Mouse (Mus musculus): ENCODE measurements at regions not wholly inside any gene's neighbourhood (a gene's known extent, or its start where the extent isn't known, plus 50 kb on each side); places are given as distances from the start of the nearest gene placed in this dataset.
"Not testable (repeated sequence)": the region's sequence is repeated elsewhere in the genome, so short reads cannot be mapped to it uniquely, and the experiment has no call there.

GRCm38 (mm10) chr5:76081379-76081778, 58.7 kb upstream of the Srd5a3 start:
- not testable (repeated sequence) for DNase-seq (ENCODE audit: low read depth, low spot score)

GRCm38 (mm10) chr5:76080429-76080828, 59.6 kb upstream of the Srd5a3 start:
- DNase-seq (ENCODE audit: low read depth, low spot score): no peak

- no peak for DNase-seq (ENCODE audit: low read depth, low spot score)
Observed at GRCm38 (mm10) chr5:76079204-76080025, 60.7 kb upstream of the Srd5a3 start.

- DNase-seq (ENCODE audit: low read depth, low spot score): no peak
Observed at GRCm38 (mm10) chr5:76078485-76078884, 61.6 kb upstream of the Srd5a3 start.

- DNase-seq (ENCODE audit: low read depth, low spot score): no peak
Observed at GRCm38 (mm10) chr5:76076283-76076682, 63.8 kb upstream of the Srd5a3 start.

GRCm38 (mm10) chr5:76075401-76075800, 64.7 kb upstream of the Srd5a3 start:
- no peak for DNase-seq (ENCODE audit: low read depth, low spot score)

GRCm38 (mm10) chr5:76067881-76068280, 72.2 kb upstream of the Srd5a3 start:
- DNase-seq (ENCODE audit: low read depth, low spot score): peak; percentile 17

GRCm38 (mm10) chr5:76067231-76067630, 72.8 kb upstream of the Srd5a3 start:
- peak; percentile 8 for DNase-seq (ENCODE audit: low read depth, low spot score)

- no peak for DNase-seq (ENCODE audit: low read depth, low spot score)
Observed at GRCm38 (mm10) chr5:76065789-76066188, 74.3 kb upstream of the Srd5a3 start.

GRCm38 (mm10) chr5:76065227-76065626, 74.8 kb upstream of the Srd5a3 start:
- no peak for DNase-seq (ENCODE audit: low read depth, low spot score)

- DNase-seq (ENCODE audit: low read depth, low spot score): no peak
Observed at GRCm38 (mm10) chr5:76064686-76065085, 75.4 kb upstream of the Srd5a3 start.

GRCm38 (mm10) chr5:76063473-76063872, 76.6 kb upstream of the Srd5a3 start:
- no peak for DNase-seq (ENCODE audit: low read depth, low spot score)

- DNase-seq (ENCODE audit: low read depth, low spot score): no peak
Observed at GRCm38 (mm10) chr5:76058011-76058410, 79.8 kb upstream of the Kdr start.

- DNase-seq (ENCODE audit: low read depth, low spot score): no peak
Observed at GRCm38 (mm10) chr5:76055849-76056248, 77.6 kb upstream of the Kdr start.

GRCm38 (mm10) chr5:76052782-76053181, 74.5 kb upstream of the Kdr start:
- no peak for DNase-seq (ENCODE audit: low read depth, low spot score)

- DNase-seq (ENCODE audit: low read depth, low spot score): no peak
Observed at GRCm38 (mm10) chr5:76051658-76052057, 73.4 kb upstream of the Kdr start.

GRCm38 (mm10) chr5:76048103-76048874, 70.0 kb upstream of the Kdr start:
- peak; percentile 79 for DNase-seq (ENCODE audit: low read depth, low spot score)

- no peak for DNase-seq (ENCODE audit: low read depth, low spot score)
Observed at GRCm38 (mm10) chr5:76043521-76044510, 65.6 kb upstream of the Kdr start.

GRCm38 (mm10) chr5:76040454-76041203, 62.4 kb upstream of the Kdr start:
- peak; percentile 50 for DNase-seq (ENCODE audit: low read depth, low spot score)

GRCm38 (mm10) chr5:76028729-76029128, 50.5 kb upstream of the Kdr start:
- DNase-seq (ENCODE audit: low read depth, low spot score): no peak

Measured in A20 (cell line).